Mouse (Mus musculus): ENCODE measurements at regions not wholly inside any gene's neighbourhood (a gene's known extent, or its start where the extent isn't known, plus 50 kb on each side); places are given as distances from the start of the nearest gene placed in this dataset.
A peak's percentile ranks its signal among the peaks of the same experiment; 100 is the strongest.

GRCm38 (mm10) chr7:116816494-116816893, 312.3 kb downstream of the Nucb2 start:
- no peak for DNase-seq (ENCODE audit: extremely low spot score in 1 of 2, low spot score in 2 of 2)
- intact Hi-C loops (cut with DNase I), result no loop called here

GRCm38 (mm10) chr7:116817991-116818390, 313.8 kb downstream of the Nucb2 start:
- DNase-seq (ENCODE audit: extremely low spot score in 1 of 2, low spot score in 2 of 2), result no peak
- intact Hi-C loops (cut with DNase I), result no loop called here

- DNase-seq (ENCODE audit: extremely low spot score in 1 of 2, low spot score in 2 of 2), result no peak
- intact Hi-C loops (cut with DNase I), result no loop called here
These were observed 316.4 kb downstream of the Nucb2 start for GRCm38 (mm10) chr7:116820613-116821012.

- intact Hi-C loops (cut with DNase I), result no loop called here
These were observed 338.7 kb downstream of the Nucb2 start for GRCm38 (mm10) chr7:116842894-116843293.

GRCm38 (mm10) chr7:116847846-116848730, 343.9 kb downstream of the Nucb2 start:
- intact Hi-C loops (cut with DNase I), result no loop called here
- DNase-seq (ENCODE audit: extremely low spot score in 1 of 2, low spot score in 2 of 2), result no peak

More at GRCm38 (mm10) chr7:116842894-116843293, 338.7 kb downstream of the Nucb2 start:
- no peak for DNase-seq (ENCODE audit: extremely low spot score in 1 of 2, low spot score in 2 of 2)

- intact Hi-C loops (cut with DNase I), result no loop called here
- DNase-seq (ENCODE audit: extremely low spot score in 1 of 2, low spot score in 2 of 2), result no peak
These were observed 349.2 kb downstream of the Nucb2 start for GRCm38 (mm10) chr7:116853351-116853750.

- peak in 1 of 2 experiments; percentile 19 for DNase-seq (ENCODE audit: extremely low spot score in 1 of 2, low spot score in 2 of 2)
- intact Hi-C loops (cut with DNase I), result no loop called here
These were observed 353.0 kb downstream of the Nucb2 start for GRCm38 (mm10) chr7:116857141-116857540.

GRCm38 (mm10) chr7:116857744-116858143, 353.6 kb downstream of the Nucb2 start:
- intact Hi-C loops (cut with DNase I), result no loop called here
- no peak for DNase-seq (ENCODE audit: extremely low spot score in 1 of 2, low spot score in 2 of 2)

- intact Hi-C loops (cut with DNase I), result no loop called here
- no peak for DNase-seq (ENCODE audit: extremely low spot score in 1 of 2, low spot score in 2 of 2)
These were observed 378.2 kb downstream of the Nucb2 start for GRCm38 (mm10) chr7:116882268-116882964.

GRCm38 (mm10) chr7:116893846-116894245, 389.7 kb downstream of the Nucb2 start:
- no peak for DNase-seq (ENCODE audit: extremely low spot score in 1 of 2, low spot score in 2 of 2)
- intact Hi-C loops (cut with DNase I), result no loop called here

GRCm38 (mm10) chr7:116915797-116916196, 411.6 kb downstream of the Nucb2 start:
- no peak for DNase-seq (ENCODE audit: extremely low spot score in 1 of 2, low spot score in 2 of 2)
- intact Hi-C loops (cut with DNase I), result no loop called here

GRCm38 (mm10) chr7:116917921-116918670, 413.9 kb downstream of the Nucb2 start:
- intact Hi-C loops (cut with DNase I), result no loop called here
- no peak for DNase-seq (ENCODE audit: extremely low spot score in 1 of 2, low spot score in 2 of 2)

- intact Hi-C loops (cut with DNase I), result no loop called here
- no peak for DNase-seq (ENCODE audit: extremely low spot score in 1 of 2, low spot score in 2 of 2)
These were observed 434.3 kb upstream of the Xylt1 start for GRCm38 (mm10) chr7:116946448-116946847.

GRCm38 (mm10) chr7:116959196-116959895, 421.4 kb upstream of the Xylt1 start:
- DNase-seq (ENCODE audit: extremely low spot score in 1 of 2, low spot score in 2 of 2), result peak in 1 of 2 experiments; percentile 17

GRCm38 (mm10) chr7:116963839-116964238, 416.9 kb upstream of the Xylt1 start:
- intact Hi-C loops (cut with DNase I), result no loop called here
- DNase-seq (ENCODE audit: extremely low spot score in 1 of 2, low spot score in 2 of 2), result peak in 1 of 2 experiments; percentile 61

More at GRCm38 (mm10) chr7:116959196-116959895, 421.4 kb upstream of the Xylt1 start:
- intact Hi-C loops (cut with DNase I), result no loop called here

GRCm38 (mm10) chr7:116991351-116991750, 389.4 kb upstream of the Xylt1 start:
- intact Hi-C loops (cut with DNase I), result no loop called here
- no peak for DNase-seq (ENCODE audit: extremely low spot score in 1 of 2, low spot score in 2 of 2)

GRCm38 (mm10) chr7:116992166-116992565, 388.6 kb upstream of the Xylt1 start:
- intact Hi-C loops (cut with DNase I), result no loop called here
- DNase-seq (ENCODE audit: extremely low spot score in 1 of 2, low spot score in 2 of 2), result no peak

- DNase-seq (ENCODE audit: extremely low spot score in 1 of 2, low spot score in 2 of 2), result no peak
- intact Hi-C loops (cut with DNase I), result no loop called here
These were observed 385.0 kb upstream of the Xylt1 start for GRCm38 (mm10) chr7:116995770-116996169.

- DNase-seq (ENCODE audit: extremely low spot score in 1 of 2, low spot score in 2 of 2), result no peak
- intact Hi-C loops (cut with DNase I), result no loop called here
These were observed 377.6 kb upstream of the Xylt1 start for GRCm38 (mm10) chr7:117003167-117003566.

All from left cerebral cortex, postnatal 10 days (tissue).